Mouse (Mus musculus) megakaryocyte progenitor cell, adult 5-6 weeks (primary cell): ENCODE data around the gene Cacng8. TPM values are rescaled to one million over a fixed set of nuclear protein-coding genes. Genes with fewer than 3 reads are reported as not detected.
A peak's percentile ranks its signal among the peaks of the same experiment; 100 is the strongest.

Source experiments
- ATAC-seq: replicated peaks from 2 replicates; pipeline ENCODE4 v1.8.0; 2016; ENCODE audit warnings: mild to moderate bottlenecking, moderate TSS enrichment, inconsistent platforms; ENCODE audit not compliant: poor library complexity
- total RNA-seq, 2 experiments: library from RNA; stranded (forward) in 1 of 2; stranded (reverse) in 1 of 2; fragments of 157-497, 149-512 nt in 1 of 2; fragments of 200-1000 nt in 1 of 2; gene quantifications; 2 replicates each; pipeline versions ENCODE4 v1.2.3 to v1.2.4; 2015 to 2017

The Cacng8 gene
- total RNA-seq, 2 experiments from 2014 or later: not detected

DNA sequence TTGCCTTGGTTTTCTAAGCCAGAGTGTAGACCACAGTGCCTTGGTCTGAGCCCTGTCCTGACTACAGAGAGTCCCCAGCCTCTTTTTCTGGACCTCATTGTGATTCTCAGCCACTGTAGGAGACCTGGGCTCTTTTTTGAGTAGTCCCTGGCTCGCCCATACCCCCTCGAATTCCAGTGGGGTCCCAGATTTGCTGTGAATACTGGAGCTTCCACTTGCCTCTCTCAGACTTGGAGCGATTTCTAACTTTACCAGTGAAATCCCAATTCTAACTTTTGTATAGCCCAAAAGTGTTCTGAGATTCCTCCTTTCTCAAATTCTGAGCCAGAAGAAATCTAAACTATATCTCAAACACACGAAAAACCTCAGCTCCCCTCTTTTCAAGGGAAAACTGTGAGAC, 33.4 kb downstream of the Cacng8 start, which contains the start of gene Cacng6:
TSS of gene Cacng6 (plus strand) at position 301 of the 400 bp plus-strand sequence.
- ATAC-seq: no peak

- ATAC-seq: no peak
These were observed 34.7 kb downstream of the Cacng8 start for GRCm38 (mm10) chr7:3425141-3425540.

DNA sequence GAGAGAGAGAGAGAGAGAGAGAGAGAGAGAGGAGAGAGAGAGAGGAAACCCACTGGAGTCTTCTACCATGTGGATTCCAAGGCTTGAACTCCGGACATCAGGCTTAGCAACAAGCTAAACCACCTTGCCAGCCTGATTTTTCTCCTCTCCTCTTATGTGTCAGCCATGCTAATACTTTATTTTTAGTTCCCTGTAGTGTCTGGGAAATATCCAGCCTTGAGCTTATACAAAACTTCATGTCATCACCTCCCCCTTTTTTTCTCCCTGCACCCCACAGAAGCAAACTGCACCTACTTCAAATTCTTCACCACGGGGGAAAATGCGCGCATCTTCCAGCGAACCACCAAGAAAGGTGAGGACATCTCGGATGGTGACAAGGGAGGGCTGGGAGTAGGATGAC, 39.7 kb downstream of the Cacng8 start:
- ATAC-seq: no peak

DNA sequence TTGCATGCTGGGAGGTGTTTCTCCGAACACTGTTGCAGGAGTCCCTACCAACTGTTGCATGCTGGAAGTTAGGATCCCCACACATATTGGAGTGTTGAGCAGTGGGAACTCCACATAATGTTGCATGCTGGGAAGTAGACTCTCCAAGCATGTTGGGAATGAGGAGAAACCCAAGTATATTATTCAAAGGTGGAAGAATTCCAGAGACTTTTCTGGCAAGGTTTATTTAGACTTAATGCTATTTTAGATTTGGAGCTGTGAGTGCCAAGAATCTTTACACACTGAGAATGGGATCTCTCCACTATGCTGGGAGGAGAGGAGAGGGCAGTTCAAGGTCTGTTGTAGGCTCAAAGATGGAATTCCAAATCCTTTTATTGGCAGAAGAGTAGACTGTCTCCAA, 41.6 kb downstream of the Cacng8 start:
- no peak for ATAC-seq

DNA sequence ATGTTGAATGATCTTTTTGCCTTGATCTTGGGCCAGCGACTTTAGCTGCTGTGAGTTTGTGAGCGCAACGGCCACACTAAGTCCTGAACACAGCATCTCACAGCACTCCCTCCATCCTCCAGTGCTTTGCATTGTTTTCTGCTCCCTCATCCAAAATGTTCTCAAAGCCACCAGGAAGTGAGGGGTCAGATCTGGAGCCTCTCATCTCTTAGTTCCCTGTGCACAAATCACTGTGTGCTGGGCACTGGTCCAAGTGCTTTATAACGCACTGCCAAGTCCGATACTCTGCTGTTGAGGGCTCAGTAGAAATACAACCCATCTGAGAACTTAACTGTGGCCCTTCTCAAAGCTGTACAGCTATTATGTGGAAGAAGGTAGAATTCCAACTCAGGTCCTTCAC, 47.5 kb downstream of the Cacng8 start:
- no peak for ATAC-seq

DNA sequence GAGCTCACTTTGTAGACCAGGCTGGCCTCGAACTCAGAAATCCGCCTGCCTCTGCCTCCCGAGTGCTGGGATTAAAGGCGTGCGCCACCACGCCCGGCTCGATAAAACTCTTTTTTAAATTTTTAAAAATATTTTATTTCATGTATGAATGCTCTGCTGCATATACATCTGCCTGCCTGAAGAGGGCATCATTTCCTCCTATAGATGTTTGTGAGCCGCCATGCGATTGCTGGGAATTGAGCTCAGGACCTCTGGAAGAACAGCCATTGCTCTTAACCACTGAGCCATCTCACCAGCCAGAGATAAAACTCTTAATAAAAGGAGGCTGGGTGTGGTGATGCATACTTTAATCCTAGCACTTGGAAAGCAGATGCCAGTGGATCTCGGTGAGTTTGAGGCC, 49.5 kb downstream of the Cacng8 start:
- ATAC-seq: no peak

DNA sequence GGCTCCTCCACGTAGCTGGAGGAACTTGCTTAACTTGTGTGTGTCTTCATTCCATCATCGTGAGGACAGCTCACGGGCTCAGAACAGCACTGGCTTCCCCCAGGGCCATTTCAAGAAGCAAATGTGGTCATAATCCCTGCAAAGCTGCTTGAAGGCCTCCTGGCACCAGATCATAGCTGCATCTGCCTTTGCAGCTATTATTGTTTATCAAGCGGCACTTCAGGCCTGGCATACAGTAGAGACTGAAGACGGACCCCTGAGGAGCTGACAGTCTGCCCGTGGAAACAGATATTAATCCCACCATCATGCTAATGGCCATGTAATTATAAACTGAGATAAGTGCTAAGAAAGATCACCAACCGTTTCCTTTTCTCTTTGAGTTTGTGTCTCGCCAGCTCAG, 50.0 kb downstream of the Cacng8 start:
- ATAC-seq: no peak

- peak; percentile 96 for ATAC-seq
These were observed 52.1 kb downstream of the Cacng8 start for GRCm38 (mm10) chr7:3442476-3443062.

GRCm38 (mm10) chr7:3444678-3445077, 54.2 kb downstream of the Cacng8 start:
- no peak for ATAC-seq

DNA sequence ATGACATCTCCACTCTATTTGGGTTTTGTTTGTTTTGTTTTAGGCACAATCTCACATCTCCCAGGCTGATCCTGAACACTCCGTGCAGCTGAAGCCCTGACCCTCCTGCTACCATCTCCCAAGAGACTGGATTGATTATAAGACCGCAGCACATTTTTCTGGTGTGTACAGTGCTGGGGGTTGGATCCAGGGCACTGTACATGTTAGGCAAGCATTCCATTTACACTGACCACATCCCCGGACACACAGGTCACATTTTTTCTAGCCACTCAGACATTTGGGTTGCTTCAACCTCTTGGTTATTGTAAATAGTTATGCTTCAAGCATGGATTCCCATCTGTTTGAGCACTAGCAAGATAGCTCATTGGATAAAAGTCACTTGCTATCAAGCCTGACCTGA, 56.1 kb downstream of the Cacng8 start:
- ATAC-seq: no peak

DNA sequence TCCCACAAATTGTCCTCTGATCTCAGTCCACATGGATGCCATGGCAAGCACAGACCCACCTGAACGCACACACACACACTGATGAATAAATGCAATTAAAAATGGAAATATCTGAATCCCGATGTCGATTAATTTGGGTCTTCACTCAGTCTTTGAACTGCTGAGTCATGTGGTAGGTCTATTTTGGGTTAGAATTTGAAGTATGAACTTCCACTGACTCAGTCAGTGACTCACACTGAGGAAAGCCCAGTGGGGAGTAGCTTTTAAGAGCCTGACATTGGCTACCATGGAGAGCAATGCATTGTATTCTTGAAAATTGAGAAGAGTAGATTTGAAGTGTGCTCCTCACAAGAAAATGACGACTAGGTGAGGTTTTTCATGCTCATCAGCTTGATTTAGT, 56.5 kb downstream of the Cacng8 start:
- ATAC-seq: no peak

DNA sequence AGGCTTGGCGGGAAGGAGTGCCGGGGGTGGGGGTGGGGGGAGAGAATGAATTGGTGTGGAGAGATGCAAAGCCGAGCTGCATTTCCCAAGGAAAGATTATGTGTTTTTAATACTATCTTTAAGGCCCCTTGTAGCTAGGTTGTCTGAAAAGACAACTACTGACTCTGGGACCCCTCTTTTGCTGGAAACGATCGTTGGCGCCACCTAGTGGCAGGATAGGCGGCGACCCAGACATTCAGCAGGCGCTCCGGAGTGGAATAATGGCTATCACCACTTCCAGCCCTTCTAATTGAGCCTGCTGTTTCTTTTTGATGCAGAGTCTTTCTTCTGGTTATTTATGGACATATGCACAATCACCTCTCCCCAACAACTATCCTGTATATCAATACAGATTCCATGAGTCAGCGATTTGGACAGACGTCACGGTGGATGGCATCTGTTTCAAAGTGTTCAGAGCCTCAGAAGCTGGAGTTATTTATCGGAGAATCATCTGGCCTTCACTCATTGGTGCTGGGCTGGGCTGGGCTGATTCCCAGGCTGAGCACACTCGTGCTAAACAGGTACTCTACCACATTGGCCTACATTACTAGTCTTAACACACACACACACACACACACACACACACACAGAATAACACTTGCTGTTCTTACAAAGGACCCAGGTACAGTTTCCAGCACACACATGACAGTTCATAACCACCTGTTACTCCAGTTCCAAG, 58.4 kb downstream of the Cacng8 start:
- peak; percentile 78 for ATAC-seq

DNA sequence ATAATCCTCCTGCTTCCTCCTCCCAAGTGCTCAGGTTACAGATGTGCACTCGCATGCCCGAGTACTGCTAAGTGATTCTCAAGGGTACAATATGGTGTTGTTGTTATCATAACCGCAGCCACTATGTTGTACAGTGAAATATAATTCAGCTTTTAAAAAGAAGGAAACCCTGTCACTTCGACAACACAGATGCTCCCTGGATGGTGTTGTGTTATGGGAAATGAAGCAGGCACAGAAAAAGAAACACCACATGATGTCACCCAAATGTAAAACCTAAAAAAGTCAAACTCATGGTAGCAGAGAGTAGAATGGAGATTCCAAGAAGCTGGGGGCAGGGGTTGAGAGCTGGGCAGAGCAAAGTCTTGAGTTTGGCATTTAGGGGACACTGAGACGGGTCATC, 60.2 kb downstream of the Cacng8 start:
- ATAC-seq: no peak

- no peak for ATAC-seq
These were observed 60.7 kb downstream of the Cacng8 start for GRCm38 (mm10) chr7:3451161-3451560.

- ATAC-seq: no peak
These were observed 62.5 kb downstream of the Cacng8 start for GRCm38 (mm10) chr7:3452821-3453485.

DNA sequence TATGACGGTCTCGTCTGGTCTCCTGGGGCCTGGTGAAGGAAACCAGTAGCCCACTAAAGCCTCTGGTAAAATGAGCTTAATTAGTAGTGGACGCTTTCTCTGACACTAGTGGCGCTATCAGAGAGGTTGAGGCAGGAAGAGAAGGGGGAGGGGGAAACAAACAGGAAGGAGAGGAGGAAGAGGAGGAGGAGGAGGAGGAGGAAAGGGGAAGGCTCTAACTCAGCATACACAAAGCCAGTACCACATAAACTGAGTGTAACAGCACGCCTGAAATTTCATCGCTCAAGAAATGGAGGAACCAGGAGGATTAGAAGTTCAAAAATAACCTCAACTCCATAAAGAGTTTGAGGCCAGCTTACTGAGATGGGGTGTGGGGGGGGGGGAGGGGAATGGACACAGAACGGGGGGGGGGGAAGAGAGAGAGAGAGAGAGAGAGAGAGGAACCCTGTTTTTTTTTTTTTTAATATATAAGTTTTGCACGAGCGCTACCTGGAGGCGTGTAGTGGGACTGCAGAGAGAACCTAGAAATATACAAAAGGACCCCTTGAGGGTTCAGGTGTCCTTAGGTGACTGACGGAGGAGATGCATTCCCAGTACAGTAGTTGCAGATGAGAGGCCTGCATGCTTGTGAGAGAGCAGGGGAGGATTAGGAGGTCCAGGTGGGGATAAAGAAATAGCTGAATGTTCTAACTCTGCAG, 63.2 kb downstream of the Cacng8 start:
- ATAC-seq: no peak

- no peak for ATAC-seq
These were observed 66.8 kb downstream of the Cacng8 start for GRCm38 (mm10) chr7:3457111-3457840.

- no peak for ATAC-seq
These were observed 67.3 kb downstream of the Cacng8 start for GRCm38 (mm10) chr7:3457841-3458217.

DNA sequence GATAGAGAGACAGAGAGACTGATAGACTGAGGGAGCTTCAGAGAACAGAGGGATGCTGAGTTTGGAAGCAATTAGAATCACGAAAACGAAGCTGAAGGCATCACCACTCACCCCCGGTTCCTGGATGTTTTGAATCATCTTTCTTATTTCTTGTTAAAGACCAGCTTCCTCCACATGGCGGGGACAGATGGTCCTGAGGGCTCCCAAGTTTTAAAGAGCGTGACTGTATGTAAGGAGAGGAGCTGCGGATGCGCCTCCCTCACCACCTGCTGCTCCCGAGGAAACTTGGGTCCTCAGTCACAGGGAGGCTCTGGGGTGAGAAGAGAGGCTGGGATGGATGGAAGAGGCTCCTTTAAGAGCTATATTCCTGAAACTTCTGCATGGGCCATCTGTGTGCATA, 69.8 kb downstream of the Cacng8 start:
- no peak for ATAC-seq

DNA sequence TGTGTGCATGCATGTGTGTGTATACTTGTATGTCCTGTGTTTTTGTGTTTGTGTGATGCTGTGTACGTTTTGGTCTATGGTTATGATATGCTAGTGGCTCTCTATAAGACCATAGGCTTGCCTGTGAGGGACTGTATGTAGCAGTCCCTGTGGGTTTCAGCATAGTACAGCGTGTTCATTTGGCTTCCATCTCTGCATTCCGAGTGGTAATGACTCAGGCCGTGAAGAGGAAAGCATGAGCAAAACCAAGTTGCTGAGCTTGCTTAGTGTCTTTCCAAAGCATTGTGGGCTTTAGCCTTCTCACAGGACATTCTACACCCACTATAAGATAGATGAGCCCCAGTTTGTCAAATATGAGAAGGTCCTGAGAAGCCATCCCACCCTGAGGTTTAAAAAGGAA, 72.8 kb downstream of the Cacng8 start:
- ATAC-seq: no peak
